Mouse (Mus musculus): ENCODE data around the gene Dpm1.

Dpm1 gene

DNA sequence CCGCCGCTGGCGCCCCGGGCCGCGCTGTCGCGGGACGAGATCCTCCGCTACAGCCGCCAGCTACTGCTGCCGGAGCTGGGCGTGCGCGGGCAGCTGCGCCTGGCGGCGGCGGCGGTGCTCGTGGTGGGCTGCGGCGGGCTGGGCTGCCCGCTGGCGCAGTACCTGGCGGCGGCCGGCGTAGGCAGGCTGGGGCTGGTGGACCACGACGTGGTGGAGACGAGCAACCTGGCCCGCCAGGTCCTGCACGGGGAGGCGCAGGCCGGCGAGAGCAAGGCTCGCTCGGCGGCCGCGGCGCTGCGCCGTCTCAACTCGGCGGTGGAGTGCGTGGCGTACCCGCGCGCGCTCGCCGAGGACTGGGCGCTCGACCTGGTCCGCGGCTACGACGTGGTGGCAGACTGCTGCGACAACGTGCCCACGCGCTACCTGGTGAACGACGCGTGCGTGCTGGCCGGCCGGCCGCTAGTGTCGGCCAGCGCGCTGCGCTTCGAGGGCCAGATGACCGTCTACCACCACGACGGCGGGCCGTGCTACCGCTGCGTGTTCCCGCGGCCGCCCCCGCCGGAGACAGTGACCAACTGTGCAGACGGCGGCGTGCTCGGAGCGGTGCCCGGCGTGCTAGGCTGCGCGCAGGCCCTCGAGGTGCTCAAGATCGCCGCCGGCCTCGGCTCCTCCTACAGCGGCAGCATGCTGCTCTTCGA, 531 bp upstream of the Dpm1 start:
- intact Hi-C loops (cut with DNase I): no loop called here

DNA sequence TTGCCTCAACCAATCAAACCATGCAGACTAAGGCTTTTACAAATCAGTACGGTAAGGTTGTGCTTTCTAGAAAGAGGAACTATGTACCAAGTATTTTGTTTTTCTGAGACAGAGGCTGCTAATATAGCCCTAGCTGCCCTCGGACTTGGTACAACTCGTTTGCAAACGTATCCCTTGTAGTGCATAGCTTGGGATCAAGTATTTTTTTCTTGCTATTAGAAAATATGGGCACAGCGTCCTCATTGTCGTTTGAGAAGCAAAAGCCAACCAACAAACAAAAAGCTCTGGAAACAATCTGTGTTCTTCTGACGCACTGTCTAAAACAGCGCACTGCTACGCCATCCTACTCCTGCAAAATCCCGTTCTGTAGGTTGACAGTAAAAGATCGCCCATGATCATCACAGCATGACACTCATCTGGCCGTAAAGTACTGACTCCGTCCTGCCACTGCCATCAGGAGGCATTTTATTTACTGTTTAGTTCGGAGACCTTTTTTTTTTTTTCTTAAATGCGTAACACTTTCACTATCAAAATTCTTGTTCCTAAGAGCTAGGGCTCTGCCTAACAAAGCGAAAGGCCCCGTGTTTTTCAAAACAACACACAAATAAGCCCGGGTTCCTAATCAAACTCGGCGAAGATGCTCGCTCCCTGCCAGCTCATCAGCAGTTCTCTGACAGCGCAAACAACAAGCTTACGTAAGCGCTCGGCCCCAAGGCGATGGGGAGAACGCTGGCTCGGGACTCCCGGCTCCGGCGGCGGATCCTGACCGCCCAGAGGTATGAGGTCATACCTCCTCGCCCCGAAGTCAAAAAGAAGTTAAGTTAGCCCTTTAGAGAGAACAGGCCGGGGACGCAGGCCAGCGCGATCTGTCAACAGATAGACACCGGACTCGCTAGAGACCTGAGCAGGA, 1.0 kb downstream of the Dpm1 start:
- intact Hi-C loops (cut with DNase I): no loop called here

DNA sequence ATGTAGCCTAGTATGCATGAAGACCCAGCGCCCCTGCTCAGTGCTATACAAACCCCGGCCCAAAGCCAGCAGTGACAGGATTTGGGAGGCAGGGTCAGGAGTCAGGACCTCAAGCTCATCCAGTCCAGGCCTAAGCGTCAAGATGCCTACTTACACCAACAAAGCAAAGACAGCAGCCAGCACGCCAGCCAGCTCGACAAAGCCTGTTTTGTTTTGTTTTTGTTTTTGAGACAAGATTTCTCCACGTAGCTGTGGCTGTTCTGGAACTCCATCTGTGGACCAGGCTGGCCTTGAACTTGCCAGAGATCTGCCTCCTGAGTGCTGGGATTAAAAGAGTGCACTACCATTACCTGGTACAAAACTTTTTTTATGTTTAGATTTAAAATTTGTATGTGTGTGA, 7.1 kb downstream of the Dpm1 start:
- intact Hi-C loops (cut with DNase I): no loop called here

DNA sequence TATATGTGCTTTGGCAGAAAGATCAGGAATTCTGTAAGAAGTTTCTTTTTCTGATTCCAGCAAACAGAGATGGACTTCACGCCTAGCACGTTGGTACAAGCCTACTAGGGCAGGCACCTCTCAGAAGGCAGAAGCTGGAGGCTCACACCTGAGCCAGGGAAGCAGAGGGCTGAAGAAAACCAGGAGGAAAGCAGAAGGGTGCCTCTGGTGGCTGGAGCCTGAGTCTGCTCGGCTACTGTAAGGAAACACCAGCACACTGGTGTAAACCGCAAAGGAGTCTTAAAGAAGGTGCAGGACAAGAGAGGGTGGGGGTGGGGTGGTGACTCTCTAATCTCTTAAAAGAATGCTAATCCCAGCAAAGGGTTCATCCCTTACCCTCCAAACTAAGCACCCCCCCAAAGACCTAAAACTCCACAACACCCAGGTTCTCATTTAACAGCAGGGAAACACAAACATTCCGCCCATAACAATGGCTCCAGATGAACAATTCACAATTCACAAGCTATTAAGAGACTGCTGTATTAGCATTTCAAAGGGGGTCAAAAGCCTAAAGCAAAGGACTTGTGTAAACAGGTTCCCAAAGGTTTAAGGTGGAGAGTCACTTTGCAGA, 16.5 kb downstream of the Dpm1 start:
- intact Hi-C loops (cut with DNase I): no loop called here

DNA sequence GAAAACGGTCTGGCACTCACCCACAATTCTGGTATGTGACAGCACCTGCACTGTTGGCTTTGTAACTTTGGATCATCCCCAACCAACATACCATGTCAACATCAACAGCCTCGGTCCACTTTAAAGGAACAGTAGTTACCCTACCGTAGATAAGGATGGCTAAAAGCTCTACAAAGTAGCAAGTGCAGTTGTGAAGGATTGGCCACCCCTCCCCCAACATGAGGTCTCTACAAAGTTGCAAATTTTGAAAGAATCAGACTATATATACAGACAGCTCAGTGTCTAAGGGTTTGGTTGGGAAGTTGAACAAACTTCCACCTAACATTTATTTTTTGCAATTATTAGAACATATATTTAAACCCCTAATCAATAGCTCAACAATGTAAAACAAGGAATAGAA, 22.5 kb downstream of the Dpm1 start:
- intact Hi-C loops (cut with DNase I): loop anchor here (5.0 kb wide), 1 partner anchor 91 kb away; no protein-coding TSS in a partner anchor

DNA sequence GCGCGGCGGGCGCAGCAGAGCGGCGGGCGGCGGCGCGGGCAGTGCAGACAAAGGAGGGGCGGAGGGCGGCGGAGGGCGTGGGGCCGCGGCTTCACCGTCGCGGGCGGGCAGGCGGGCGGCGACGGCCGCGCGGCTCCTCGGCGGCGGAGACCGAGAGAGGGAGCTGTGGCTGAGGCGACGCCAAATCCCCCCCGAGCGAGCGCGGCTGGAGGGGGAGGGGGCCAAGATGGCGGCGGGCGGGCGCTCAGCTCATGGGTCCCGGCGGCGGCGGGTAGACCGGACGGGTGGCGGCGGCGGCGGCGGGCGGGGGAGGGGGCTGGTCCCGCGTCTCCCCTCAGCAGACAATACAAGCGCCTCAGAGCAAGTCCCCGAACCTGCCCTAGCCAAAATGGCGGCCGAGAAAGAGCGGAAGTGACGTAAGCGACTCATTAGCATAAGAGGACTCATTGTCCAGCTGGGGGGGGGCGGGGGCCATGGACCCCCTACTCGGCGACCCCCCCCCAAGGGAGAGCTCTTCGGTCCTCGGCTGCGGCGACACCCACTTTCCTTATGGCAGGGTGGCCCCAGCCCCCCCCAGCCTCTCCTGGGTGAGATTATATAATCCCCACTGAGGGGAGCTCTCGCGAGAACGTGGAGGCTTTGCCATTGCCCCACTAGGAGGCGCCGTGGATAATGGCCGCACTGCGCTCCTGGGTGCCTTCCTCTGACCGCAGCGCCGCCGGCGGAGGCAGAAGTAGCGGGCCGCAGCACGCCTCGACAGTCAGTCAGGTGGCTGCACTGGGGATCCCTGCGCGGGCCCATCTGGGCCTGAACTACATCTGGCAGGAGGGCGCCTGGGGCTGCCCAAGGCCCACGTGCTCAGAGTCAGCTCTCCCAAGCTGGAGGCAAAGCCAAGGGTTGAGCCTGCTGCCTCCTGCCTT, 23.4 kb downstream of the Dpm1 start, which contains the start of gene Adnp:
TSS of gene Adnp (minus strand) at position 388 of the 920 bp plus-strand sequence.
- intact Hi-C loops (cut with DNase I): loop anchor here (5.0 kb wide), 1 partner anchor 90 kb away; no protein-coding TSS in a partner anchor

DNA sequence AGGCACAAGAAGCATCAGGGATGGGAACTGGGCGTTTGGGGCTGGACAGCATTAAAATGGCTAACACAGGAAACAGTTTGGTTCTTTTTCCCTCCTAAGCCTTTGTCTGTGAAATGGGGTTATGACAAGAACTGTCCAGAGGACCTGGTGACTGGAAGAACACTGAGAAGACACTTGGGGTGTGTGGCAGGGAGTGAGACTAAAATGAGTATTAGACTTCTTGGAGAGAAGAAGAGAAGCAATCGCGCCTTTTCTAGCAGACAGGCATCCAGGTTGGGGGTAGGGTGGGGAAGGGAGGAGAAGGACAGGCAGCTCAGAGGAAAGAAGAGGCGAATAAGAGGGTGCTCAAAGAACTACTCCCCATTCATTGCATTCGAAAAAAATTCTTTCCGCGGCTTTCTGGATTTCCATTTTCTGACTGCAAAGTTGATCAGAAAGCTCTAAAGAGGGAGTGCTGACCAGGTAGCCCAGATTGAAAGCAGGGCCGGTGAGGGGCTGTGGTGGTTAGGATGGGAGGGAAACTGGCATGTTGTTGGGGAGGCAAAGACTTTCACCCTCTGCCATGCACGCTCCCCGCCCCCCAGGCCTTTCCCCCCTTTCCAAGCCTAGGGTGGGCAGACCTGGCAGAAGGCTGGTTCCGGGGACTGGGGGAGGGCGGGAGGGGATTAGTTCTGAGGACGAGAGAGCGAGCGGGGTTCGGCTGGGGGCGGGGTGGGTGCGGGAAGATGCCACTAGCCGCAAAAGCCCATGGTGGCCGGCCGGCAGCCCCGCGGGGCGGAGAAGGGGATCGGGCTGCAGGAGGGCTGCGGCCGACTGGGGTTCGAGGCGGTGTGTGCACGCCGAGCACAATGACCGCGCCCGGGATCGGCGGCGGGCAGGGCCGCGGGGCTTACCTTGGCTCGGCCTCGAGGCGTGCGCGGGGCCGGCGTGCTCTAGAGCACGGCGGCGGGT, 24.4 kb downstream of the Dpm1 start:
- intact Hi-C loops (cut with DNase I): loop anchor here (5.0 kb wide), 1 partner anchor 89 kb away; no protein-coding TSS in a partner anchor

DNA sequence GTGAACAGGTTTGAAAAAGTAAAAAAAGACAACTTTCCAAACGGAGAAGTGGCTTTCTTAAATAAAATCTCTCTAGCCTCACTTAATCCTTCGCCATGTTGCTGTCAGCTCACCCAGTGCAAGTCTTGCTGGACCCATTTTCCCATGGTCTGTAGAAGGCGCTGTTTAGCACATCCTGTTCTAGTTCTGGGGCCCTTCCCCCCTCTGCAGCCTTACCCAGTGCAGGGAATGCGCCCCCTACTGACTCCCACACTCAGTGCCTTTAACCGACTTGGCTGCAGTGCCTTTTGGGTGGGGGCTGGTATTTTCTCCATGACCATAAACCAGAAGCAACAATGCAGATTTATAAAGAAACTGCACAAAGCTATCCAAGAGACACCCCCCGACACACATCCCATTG, 25.1 kb downstream of the Dpm1 start:
- intact Hi-C loops (cut with DNase I): loop anchor here (5.0 kb wide), 1 partner anchor 88 kb away; no protein-coding TSS in a partner anchor

DNA sequence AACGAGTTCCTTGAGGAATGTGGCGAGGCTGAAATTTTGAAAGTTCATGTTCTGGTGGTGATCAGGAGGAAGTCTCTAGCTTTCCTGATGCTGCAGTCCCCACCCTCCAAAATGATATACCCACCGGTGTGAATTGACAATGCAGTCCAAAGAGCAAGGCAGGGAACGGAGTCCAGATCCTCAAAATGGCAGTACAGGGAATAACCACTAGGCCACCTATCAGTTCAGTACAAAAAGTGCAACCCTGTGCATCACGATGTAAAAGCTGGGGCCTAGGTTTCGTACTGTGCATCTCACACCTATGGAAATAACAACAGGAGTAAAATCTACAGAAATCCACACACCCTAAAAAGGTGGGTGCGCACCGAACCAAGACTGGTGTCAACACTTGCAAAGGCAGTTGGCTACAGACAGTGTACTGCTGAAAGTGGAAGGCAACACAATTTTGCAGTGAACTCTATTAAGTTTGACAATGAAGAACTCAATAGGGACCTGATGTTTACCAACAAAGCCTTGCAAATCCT, 25.9 kb downstream of the Dpm1 start:
- intact Hi-C loops (cut with DNase I): loop anchor here (5.0 kb wide), 2 partner anchors 37 to 72 kb away; no protein-coding TSS in a partner anchor

DNA sequence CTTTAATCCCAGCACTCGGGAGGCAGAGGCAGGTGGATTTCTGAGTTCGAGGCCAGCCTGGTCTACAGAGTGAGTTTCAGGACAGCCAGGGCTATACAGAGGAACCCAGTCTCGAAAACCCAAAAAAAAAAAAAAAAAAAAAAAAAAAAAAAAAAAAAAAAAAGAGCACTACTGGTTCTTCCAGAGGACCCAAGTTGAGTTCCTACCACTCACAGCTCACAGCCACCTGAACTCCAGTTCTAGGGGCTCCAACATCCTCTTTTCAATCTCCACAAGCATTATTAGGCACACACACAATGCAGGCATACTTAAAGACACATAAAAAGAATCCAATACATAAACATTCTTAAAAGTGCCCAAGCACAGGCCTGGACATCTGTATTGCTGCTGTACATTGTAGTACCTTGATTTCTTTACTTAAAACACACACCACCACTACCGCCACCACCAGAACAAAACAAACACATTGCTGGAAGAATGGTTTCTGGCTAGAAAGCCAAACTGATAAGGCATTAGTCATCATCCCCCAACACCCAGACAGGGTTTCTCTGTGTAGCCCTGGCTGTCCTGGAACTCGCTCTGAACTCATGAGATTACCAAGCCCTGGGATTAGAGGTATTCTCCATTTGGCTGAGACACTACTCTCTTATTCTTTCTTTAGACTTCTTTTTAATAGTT, 30.2 kb downstream of the Dpm1 start:
- intact Hi-C loops (cut with DNase I): loop anchor here (5.0 kb wide), 2 partner anchors 33 to 68 kb away; no protein-coding TSS in a partner anchor

DNA sequence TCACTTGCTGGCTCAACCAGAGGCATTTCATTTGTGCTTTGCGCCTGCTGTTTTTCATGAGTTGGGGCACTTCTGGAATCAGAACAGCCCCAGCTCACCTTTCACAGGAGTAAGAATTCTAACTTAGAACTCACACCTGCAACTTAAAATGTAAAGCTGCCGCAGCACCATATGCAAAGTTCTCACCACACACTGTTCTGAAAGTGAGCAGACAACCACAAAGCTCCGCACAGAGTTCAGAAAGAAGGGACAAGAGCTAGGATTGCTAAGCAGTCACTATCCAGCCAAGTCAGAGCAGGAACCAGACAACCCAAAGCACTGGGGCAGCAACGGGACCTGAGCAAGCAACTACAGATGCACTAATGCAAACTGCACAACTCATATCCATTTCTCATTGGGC, 30.9 kb downstream of the Dpm1 start:
- intact Hi-C loops (cut with DNase I): no loop called here

DNA sequence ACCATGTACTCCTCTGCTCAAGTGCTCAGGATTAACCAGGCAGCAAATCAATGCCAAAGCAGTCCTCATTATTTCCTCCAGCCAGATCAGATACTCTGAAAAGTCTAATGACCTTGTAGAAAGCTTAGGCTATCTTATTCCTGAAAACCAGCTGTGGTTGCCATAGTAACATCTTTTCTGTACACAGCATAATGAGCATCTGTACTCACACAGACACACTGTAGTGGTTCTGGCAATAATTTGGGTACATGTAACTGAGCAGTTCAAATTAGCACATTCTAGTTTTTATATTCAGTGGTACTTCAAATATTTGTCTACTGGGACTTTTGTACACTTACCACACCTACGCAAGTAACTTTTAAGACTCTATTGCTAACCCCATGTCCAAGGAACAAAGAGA, 32.0 kb downstream of the Dpm1 start:
- intact Hi-C loops (cut with DNase I): no loop called here

DNA sequence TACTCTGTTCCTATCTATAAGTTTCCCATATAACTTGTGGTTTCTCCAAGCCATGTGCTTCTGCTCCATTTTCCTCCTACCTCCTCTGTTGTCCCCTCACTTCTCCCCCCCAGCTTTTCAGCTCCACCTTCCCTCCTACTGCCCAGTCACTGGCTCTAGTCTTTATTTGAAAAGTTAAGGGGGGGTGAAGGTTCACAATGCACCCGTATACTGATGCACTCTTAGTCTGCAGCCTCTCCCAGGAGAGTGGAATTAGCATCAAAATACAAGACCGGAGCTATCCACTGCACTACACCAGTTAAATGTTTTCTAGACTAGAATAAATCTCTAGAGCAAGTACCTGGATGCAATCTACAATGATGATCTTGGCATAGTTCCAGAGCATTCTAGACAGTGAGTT, 34.7 kb downstream of the Dpm1 start:
- intact Hi-C loops (cut with DNase I): no loop called here

DNA sequence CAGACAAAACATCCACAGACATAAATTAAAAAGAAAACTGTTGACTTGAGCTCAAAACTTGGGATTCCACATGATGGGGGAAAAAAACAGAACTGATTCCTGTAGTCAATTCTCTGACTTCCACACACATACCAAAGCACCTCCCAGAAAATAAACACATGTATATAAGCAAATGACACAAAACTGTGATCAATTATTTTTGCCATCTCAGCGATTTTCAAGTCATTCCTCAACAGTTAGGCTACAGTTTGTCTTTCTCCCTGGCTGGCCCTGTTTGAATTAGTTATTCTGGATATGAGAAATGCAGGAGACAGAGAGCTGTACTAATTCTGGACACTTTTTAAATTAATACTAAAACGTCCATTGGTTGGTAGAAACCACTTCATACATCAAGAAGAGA, 36.7 kb downstream of the Dpm1 start:
- intact Hi-C loops (cut with DNase I): no loop called here

DNA sequence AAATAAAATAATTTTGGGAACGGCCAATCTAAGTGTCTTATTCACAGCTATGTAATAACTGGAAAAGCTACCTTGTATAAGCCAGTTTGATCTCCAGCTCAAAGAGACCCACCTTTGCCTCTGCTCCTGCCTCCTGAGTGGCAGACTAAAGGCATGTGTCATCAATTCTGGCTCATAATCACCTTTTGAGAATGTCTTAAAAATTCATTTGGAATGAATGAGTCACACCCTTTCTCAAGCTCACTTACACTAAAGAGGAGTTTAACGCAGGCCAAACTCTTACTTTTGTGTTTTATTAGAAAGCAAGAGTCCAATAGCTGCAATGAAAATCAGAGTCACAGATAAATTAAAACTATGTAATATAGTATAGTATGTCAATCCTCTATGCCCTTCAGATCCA, 38.5 kb downstream of the Dpm1 start:
- intact Hi-C loops (cut with DNase I): no loop called here

DNA sequence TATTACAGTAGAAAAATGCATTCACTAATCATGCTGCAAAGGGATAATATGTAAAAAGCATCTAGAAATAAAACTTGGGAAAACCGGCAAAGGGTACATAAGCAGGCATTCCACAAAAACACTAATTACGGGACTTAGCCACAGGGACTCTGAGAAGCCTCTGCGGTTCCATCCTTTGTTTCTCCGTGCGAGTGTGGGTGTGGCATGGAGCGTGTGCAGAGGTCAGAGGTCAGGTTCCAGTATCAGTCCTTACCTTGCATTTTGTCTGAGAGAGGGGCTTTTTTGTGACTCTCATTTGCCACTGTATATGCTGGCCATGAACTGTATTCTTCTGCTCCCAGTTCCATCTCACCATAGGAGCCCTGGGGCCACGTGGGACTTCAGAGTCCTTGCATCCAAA, 54.4 kb downstream of the Dpm1 start:
- intact Hi-C loops (cut with DNase I): no loop called here

DNA sequence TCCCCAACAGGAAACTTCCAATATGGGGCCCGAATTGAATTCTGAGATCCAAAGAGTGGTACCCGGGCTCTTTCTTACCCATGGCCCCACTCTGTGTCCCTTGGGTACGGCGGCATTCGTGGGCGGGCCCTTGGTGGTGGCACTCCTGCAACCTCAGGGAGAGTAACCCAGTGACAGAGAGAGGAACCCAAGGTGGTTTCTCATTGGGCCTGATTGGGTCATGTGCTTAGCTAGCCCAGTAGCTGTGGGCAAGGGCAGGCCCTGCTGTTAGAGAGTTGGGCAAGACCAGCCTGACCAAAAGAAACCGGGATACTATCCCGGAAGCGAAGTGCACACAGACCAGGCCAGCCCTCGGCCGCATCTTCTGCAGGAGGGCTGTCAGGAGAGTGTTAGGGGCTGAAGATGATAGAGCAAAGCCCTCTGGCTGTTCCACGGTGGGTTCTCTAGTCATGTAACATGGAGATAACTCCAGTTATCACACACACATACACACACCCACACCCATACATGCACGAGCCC, 60.2 kb downstream of the Dpm1 start:
- intact Hi-C loops (cut with DNase I): no loop called here

DNA sequence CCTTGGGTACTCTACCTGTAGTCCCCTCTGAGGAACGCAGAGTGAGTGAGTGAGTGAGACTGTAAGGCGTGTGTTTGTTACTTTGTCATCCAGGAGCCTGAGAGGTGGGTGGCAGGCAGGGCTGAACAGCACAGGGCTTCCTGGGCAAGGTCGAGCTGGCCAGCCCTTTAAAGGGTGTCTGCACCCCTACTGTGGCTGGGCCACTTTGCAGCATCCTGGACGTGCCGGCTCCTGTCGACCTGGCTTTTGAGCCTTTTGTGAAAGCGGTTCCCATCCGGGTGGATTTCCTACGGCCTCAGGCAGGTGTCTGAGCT, 60.6 kb downstream of the Dpm1 start:
- intact Hi-C loops (cut with DNase I): loop anchor here (5.0 kb wide), 1 partner anchor 33 kb away; no protein-coding TSS in a partner anchor

Measured in adrenal gland (tissue).